Mouse (Mus musculus) ES-Bruce4 (cell line): ENCODE measurements around the gene Endod1.

ENCODE experiments used
- CTCF ChIP-seq: IDR thresholded peaks from one replicate; pipeline ENCODE4 v1.8.1; 2011; ENCODE audit warnings: low read depth, low read length
- EP300 ChIP-seq: IDR thresholded peaks from 2 replicates; pipeline ENCODE4 v1.6.1; 2011; ENCODE audit warnings: low read depth, low read length; ENCODE audit not compliant: insufficient read depth
- POLR2A ChIP-seq: IDR thresholded peaks from one replicate; pipeline ENCODE4 v1.8.1; 2011; ENCODE audit warnings: low read length; ENCODE audit not compliant: insufficient read depth

DNA sequence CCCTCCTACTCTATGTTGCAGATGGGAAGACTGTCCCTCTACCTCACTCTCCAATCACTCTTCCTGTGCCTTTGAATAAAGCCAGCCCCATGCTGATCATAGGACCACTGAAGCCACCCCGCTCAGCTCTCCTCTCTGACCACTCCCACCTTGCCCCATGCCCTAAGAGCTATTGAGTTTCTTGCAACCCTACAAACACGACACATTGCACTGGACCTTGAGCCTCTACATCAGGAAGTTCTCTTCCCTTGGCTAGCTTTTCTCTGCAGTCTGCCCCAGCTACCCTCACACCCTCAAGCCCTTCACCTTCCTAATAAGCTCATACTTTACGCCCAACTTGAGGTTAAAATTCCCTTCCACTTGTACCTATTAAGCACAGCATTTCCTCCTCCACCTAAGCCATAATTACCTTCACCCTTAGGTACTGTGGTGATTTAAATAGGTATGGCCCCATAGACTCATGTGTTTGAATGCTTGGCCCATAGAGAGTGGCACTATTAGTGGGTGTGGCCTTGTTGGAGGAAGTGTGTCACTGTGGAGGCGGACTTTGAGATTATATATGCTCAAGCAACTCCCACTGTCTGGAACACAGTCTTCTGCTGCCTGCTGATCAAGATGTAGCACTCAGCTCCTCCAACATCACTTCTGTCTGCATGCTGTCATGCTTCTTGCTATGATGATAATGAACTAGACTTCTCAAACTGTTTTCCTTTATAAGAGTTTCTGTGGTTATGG, 2.0 kb upstream of the Endod1 start:
- no peak for TF ChIP-seq POLR2A
- no peak for TF ChIP-seq CTCF
- TF ChIP-seq EP300 = no peak
